Mouse (Mus musculus): ENCODE measurements at regions not wholly inside any gene's neighbourhood (a gene's known extent, or its start where the extent isn't known, plus 50 kb on each side); places are given as distances from the start of the nearest gene placed in this dataset.

DNA sequence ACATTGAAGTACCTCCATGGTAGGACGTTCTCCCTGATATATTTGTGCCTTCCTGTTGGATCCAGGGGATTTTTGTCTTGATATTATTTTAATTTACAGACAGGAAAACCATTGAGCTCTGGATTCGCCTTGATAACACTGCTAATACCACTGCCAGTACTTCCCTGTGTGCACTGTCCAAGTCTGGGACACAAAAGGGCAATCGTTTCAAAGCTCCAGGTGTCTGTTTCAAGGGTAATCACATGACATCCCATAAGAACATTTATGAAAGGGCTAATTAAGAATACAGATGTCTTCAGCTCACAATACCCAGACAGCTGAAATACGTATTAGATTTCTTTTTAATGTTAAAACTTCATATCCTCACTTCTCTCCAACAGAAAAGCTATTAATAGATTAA is 724.5 kb downstream of the Dhx35 start:
- TF ChIP-seq POLR2A (IDR thresholded peaks at IDR 0.05; ENCODE audit: low read depth, low read length) = no peak
- no peak for TF ChIP-seq ZNF384 (IDR thresholded peaks at IDR 0.05; ENCODE audit: low read depth, low read length)
- no peak for TF ChIP-seq POLR2AphosphoS2 (IDR thresholded peaks at IDR 0.05; ENCODE audit: low read depth, low read length)
- no peak for TF ChIP-seq BHLHE40 (IDR thresholded peaks at IDR 0.05; ENCODE audit: low read depth, low read length)
- TF ChIP-seq ZKSCAN1 (IDR thresholded peaks at IDR 0.05; ENCODE audit: borderline replicate concordance, low read depth, low read length) = no peak
- TF ChIP-seq SIN3A (IDR thresholded peaks at IDR 0.05; ENCODE audit: low read length) = no peak
- no peak for TF ChIP-seq EP300 (IDR thresholded peaks at IDR 0.05; ENCODE audit: low read length)
